Mouse (Mus musculus): ENCODE data around the gene Col11a1. TPM values are rescaled to one million over a fixed set of nuclear protein-coding genes. Genes with fewer than 3 reads are reported as not detected.

Gene Col11a1
- polyA plus RNA-seq, 1 experiment from 2014 or later = 1.0 TPM

DNA sequence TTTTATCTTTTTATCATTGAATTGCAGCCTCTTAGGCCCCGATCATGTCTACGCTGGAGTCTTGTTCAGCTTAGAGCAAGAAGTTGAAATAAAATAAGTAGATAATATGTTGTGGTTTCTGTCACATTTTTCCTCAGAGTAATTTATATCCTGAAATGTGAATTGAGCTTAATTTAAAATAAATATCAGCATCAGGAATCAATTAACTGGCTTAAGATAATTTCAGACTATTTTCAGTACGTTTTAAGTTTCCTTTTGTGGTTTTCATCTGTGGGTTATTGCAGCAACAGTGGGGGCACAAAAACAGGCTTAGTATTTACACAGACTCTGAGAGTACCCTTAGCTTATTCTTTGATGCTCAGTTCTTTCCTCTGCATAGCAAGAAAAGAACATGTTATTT lies 23.2 kb downstream of the Col11a1 start:
- Histone ChIP-seq H3K4me3 (ENCODE audit: low read depth, low read length) (no peak overlapping the region), H3K4me2 (replicated peaks; ENCODE audit: low read depth) (no peak overlapping the region), H3K27me3 (replicated peaks; ENCODE audit: control insufficient read depth, insufficient read depth, low read length) (no peaks in the 10 kb centered on the region), H3K36me3 (ENCODE audit: control insufficient read depth, insufficient read depth) (no peaks in the 10 kb centered on the region), H3K27ac (ENCODE audit: low read depth, low read length) (no peak overlapping the region), H3K9ac (ENCODE audit: low read depth, low read length) (no peak overlapping the region), H3K9me3 (ENCODE audit: control insufficient read depth) (no peaks in the 10 kb centered on the region), H3K4me1 (replicated peaks; ENCODE audit: control insufficient read depth, insufficient read depth, low read length) (no peaks in the 10 kb centered on the region)
- TF ChIP-seq CTCF (IDR thresholded peaks at IDR 0.05; ENCODE audit: low read depth) = no peak
- ATAC-seq = no peak
- WGBS = 68% methylated on average over 3 of the region's 3 CpGs

GRCm38 (mm10) chr3:114065123-114065522 lies 34.8 kb downstream of the Col11a1 start:
- ATAC-seq = no peak
- Histone ChIP-seq H3K9me3 (ENCODE audit: control insufficient read depth) (no peaks in the 10 kb centered on the region), H3K4me3 (ENCODE audit: low read depth, low read length) (no peak overlapping the region), H3K9ac (ENCODE audit: low read depth, low read length) (no peak overlapping the region), H3K36me3 (ENCODE audit: control insufficient read depth, insufficient read depth) (no peaks in the 10 kb centered on the region), H3K27ac (ENCODE audit: low read depth, low read length) (no peak overlapping the region), H3K4me1 (replicated peaks; ENCODE audit: control insufficient read depth, insufficient read depth, low read length) (no peaks in the 10 kb centered on the region), H3K4me2 (replicated peaks; ENCODE audit: low read depth) (no peak overlapping the region), H3K27me3 (replicated peaks; ENCODE audit: control insufficient read depth, insufficient read depth, low read length) (no peaks in the 10 kb centered on the region)
- WGBS = 69% methylated on average over 4 of the region's 4 CpGs
- TF ChIP-seq CTCF (IDR thresholded peaks at IDR 0.05; ENCODE audit: low read depth) = no peak

DNA sequence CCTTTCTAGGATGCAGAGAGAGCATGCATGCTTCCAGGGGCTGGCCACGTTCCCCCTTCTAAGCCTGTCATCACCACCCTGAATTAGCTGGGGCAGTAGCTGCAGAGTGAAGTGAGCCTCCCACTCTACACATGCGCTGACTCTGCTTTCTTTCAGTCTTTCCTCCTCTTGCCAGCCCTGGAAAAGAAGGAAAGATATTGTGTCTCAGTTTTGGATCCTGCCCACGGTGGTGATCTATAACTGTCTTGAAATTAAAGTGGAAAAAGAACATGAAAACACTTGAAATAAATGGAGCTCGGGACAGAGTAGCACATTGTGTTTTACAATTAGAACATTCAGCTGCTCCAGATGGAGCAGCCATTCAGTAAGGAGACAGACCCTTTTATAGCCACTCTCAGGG lies 35.2 kb downstream of the Col11a1 start:
- no peaks in the 10 kb centered on the region for H3K4me1 ChIP-seq (replicated peaks; ENCODE audit: control insufficient read depth, insufficient read depth, low read length)
- no peak overlapping the region for H3K4me3 ChIP-seq (ENCODE audit: low read depth, low read length)
- no peak overlapping the region for H3K27ac ChIP-seq (ENCODE audit: low read depth, low read length)
- no peaks in the 10 kb centered on the region for H3K9me3 ChIP-seq (ENCODE audit: control insufficient read depth)
- H3K36me3 ChIP-seq (ENCODE audit: control insufficient read depth, insufficient read depth) = no peaks in the 10 kb centered on the region
- WGBS = 51% methylated on average over 4 of the region's 4 CpGs
- ATAC-seq = no peak
- H3K27me3 ChIP-seq (replicated peaks; ENCODE audit: control insufficient read depth, insufficient read depth, low read length) = no peaks in the 10 kb centered on the region
- TF ChIP-seq CTCF (IDR thresholded peaks at IDR 0.05; ENCODE audit: low read depth) = no peak
- no peak overlapping the region for H3K9ac ChIP-seq (ENCODE audit: low read depth, low read length)
- H3K4me2 ChIP-seq (replicated peaks; ENCODE audit: low read depth) = no peak overlapping the region

- no peaks in the 10 kb centered on the region for H3K4me1 ChIP-seq (replicated peaks; ENCODE audit: control insufficient read depth, insufficient read depth, low read length)
- ATAC-seq = no peak
- whole genome bisulfite sequencing = 73% methylated on average over 7 of the region's 7 CpGs
- no peak for TF ChIP-seq CTCF (IDR thresholded peaks at IDR 0.05; ENCODE audit: low read depth)
- no peak overlapping the region for H3K4me3 ChIP-seq (ENCODE audit: low read depth, low read length)
- no peaks in the 10 kb centered on the region for H3K9me3 ChIP-seq (ENCODE audit: control insufficient read depth)
- no peak overlapping the region for H3K4me2 ChIP-seq (replicated peaks; ENCODE audit: low read depth)
- H3K9ac ChIP-seq (ENCODE audit: low read depth, low read length) = no peak overlapping the region
- H3K27me3 ChIP-seq (replicated peaks; ENCODE audit: control insufficient read depth, insufficient read depth, low read length) = no peaks in the 10 kb centered on the region
- no peak overlapping the region for H3K27ac ChIP-seq (ENCODE audit: low read depth, low read length)
- H3K36me3 ChIP-seq (ENCODE audit: control insufficient read depth, insufficient read depth) = no peaks in the 10 kb centered on the region
Measured at GRCm38 (mm10) chr3:114099335-114099734, 69.0 kb downstream of the Col11a1 start.

- Histone ChIP-seq H3K27ac (ENCODE audit: low read depth, low read length) (no peak overlapping the region), H3K4me3 (ENCODE audit: low read depth, low read length) (no peak overlapping the region), H3K27me3 (replicated peaks; ENCODE audit: control insufficient read depth, insufficient read depth, low read length) (no peaks in the 10 kb centered on the region), H3K9me3 (ENCODE audit: control insufficient read depth) (no peaks in the 10 kb centered on the region), H3K9ac (ENCODE audit: low read depth, low read length) (no peak overlapping the region), H3K4me2 (replicated peaks; ENCODE audit: low read depth) (no peak overlapping the region), H3K36me3 (ENCODE audit: control insufficient read depth, insufficient read depth) (no peaks in the 10 kb centered on the region), H3K4me1 (replicated peaks; ENCODE audit: control insufficient read depth, insufficient read depth, low read length) (no peaks in the 10 kb centered on the region)
- 30% methylated on average over 7 of the region's 7 CpGs for WGBS
- no peak for ATAC-seq
- TF ChIP-seq CTCF (IDR thresholded peaks at IDR 0.05; ENCODE audit: low read depth) = peak; percentile 60
Measured at GRCm38 (mm10) chr3:114107099-114107498, 76.8 kb downstream of the Col11a1 start.

DNA sequence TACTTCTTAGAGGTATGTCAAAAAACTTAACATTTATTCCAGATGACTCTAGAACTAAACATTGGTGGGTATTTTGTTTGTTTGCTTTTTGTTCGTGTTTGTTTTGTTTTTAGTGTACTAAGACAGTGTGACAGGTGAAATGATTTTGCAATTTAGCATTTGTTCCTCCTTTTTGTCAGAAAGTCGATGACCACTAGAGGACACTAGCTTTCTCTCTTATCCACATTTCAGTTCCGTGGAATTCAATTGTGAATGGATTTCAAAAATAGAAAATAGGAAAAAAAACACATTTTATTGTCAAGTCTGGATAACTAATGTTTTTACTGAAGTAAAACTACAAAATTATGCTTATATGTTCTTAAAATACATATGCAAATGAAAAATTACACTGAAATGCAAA lies 116.8 kb downstream of the Col11a1 start:
- Histone ChIP-seq H3K36me3 (ENCODE audit: control insufficient read depth, insufficient read depth) (no peaks in the 10 kb centered on the region), H3K4me2 (replicated peaks; ENCODE audit: low read depth) (no peak overlapping the region), H3K27me3 (replicated peaks; ENCODE audit: control insufficient read depth, insufficient read depth, low read length) (no peaks in the 10 kb centered on the region), H3K4me1 (replicated peaks; ENCODE audit: control insufficient read depth, insufficient read depth, low read length) (no peaks in the 10 kb centered on the region), H3K27ac (ENCODE audit: low read depth, low read length) (no peak overlapping the region), H3K9me3 (ENCODE audit: control insufficient read depth) (no peaks in the 10 kb centered on the region), H3K9ac (ENCODE audit: low read depth, low read length) (no peak overlapping the region), H3K4me3 (ENCODE audit: low read depth, low read length) (no peak overlapping the region)
- TF ChIP-seq CTCF (IDR thresholded peaks at IDR 0.05; ENCODE audit: low read depth) = peak; percentile 51
- WGBS = 20% methylated on average over 3 of the region's 3 CpGs
- no peak for ATAC-seq
